Mouse (Mus musculus): ENCODE measurements at regions not wholly inside any gene's neighbourhood (a gene's known extent, or its start where the extent isn't known, plus 50 kb on each side); places are given as distances from the start of the nearest gene placed in this dataset.

DNA sequence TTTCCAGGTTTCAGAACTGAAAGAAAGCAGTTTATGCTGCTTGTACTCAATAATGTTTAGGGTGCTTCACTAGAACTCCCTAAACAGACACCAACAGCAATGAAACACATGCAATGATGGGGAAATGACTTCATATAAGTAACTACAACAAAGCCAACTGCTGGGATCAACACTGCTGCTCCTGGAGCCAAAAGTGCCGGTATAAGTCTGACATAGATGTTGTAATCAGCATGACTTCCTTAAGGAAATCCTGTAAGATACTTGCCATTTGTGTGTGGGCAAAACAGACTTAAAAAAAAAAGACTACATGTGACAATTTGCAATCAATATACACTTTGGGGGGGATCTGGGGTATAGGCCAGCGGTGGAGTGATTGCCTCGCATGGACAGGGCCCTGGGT lies 438.4 kb upstream of the A1bg start:
- Histone ChIP-seq H3K27ac (ENCODE audit: low read length) (peak overlapping the region; percentile 34; the same call in 1 of the 2 replicates), H3K4me1 (ENCODE audit: insufficient read depth, low read length) (no peaks in the 10 kb centered on the region), H3K4me3 (ENCODE audit: low read length) (no peak overlapping the region), H3K9ac (replicated peaks; ENCODE audit: low read length) (no peak overlapping the region), H3K9me3 (ENCODE audit: low read length) (no peaks in the 10 kb centered on the region), H3K27me3 (ENCODE audit: insufficient read depth, low read length) (no peaks in the 10 kb centered on the region), H3K4me2 (replicated peaks; ENCODE audit: low read depth, low read length) (no peak overlapping the region), H3K36me3 (ENCODE audit: insufficient read depth, low read length) (no peaks in the 10 kb centered on the region)
- ATAC-seq (ENCODE audit: low FRiP score, low TSS enrichment), result no peak
- WGBS, result 70% methylated on average over 3 of the region's 3 CpGs

GRCm38 (mm10) chr15:61355344-61355743 lies 432.5 kb upstream of the A1bg start:
- Histone ChIP-seq H3K9ac (replicated peaks; ENCODE audit: low read length) (no peak overlapping the region), H3K4me3 (ENCODE audit: low read length) (no peak overlapping the region), H3K4me1 (ENCODE audit: insufficient read depth, low read length) (no peaks in the 10 kb centered on the region), H3K4me2 (replicated peaks; ENCODE audit: low read depth, low read length) (no peak overlapping the region), H3K9me3 (ENCODE audit: low read length) (no peaks in the 10 kb centered on the region), H3K27me3 (ENCODE audit: insufficient read depth, low read length) (no peaks in the 10 kb centered on the region), H3K36me3 (ENCODE audit: insufficient read depth, low read length) (no peaks in the 10 kb centered on the region), H3K27ac (ENCODE audit: low read length) (no peak overlapping the region)
- no peak for ATAC-seq (ENCODE audit: low FRiP score, low TSS enrichment)

DNA sequence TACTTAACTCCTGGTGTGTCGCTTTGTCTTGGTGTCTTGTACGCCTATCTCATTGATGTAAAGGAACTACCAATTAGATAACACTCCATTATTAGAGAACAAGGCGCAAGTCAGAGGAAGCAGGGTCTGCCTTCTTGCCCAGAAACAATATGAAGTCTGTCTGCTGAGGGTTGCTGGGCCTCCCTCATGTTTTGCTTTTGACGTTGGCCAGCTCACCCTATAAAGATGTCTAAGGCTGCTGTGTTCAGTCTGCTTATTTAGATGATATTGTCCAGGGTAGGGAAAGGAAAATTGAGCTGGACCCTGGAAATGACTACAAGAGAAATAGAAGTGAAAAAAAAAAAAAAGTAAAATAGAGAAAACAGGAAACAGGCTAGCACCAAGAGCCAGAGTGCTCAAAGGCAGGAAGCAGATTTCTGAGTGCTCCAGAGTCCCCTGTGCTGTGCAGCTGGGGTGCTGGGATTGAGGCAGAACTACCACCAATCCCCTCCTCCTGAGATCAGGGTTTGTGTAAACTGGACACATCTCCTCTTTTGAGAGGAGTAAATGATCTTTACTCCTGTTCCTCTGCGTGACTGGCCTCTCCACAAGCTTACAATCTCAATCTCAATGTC lies 429.0 kb upstream of the A1bg start:
- WGBS, result 51% methylated on average over 5 of the region's 5 CpGs
- H3K36me3 ChIP-seq (ENCODE audit: insufficient read depth, low read length), result no peaks in the 10 kb centered on the region
- ATAC-seq (ENCODE audit: low FRiP score, low TSS enrichment), result no peak
- H3K27ac ChIP-seq (ENCODE audit: low read length), result peak overlapping the region; percentile 63
- no peak overlapping the region for H3K4me2 ChIP-seq (replicated peaks; ENCODE audit: low read depth, low read length)
- no peaks in the 10 kb centered on the region for H3K4me1 ChIP-seq (ENCODE audit: insufficient read depth, low read length)
- no peak overlapping the region for H3K4me3 ChIP-seq (ENCODE audit: low read length)
- no peaks in the 10 kb centered on the region for H3K27me3 ChIP-seq (ENCODE audit: insufficient read depth, low read length)
- no peak overlapping the region for H3K9ac ChIP-seq (replicated peaks; ENCODE audit: low read length)
- peaks cover 2% of the 10 kb centered on the region; the same call in 1 of the 2 replicates for H3K9me3 ChIP-seq (ENCODE audit: low read length)

DNA sequence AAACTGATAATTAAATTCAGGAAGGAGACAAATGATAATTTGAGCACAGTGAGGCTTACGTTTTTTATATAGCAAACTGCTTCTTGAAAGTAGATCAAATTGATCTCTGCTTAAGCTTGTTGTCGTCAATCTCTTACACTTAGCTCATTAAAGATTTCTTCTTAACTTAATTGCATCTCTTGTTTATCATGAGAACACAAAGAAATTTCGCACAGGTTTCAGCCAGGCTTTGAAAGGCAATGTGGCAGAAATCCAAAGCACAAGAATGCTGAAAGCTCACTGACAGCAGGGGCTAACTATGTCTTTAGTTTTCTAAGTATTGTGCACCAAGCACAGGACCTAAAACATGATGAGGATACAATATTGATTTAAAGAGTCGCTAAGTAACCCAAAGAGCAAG lies 422.3 kb upstream of the A1bg start:
- peak overlapping the region; percentile 19; the same call in 1 of the 2 replicates for H3K27ac ChIP-seq (ENCODE audit: low read length)
- WGBS, result 51% methylated on average over 4 of the region's 4 CpGs
- H3K9ac ChIP-seq (replicated peaks; ENCODE audit: low read length), result no peak overlapping the region
- H3K4me2 ChIP-seq (replicated peaks; ENCODE audit: low read depth, low read length), result no peak overlapping the region
- no peaks in the 10 kb centered on the region for H3K36me3 ChIP-seq (ENCODE audit: insufficient read depth, low read length)
- no peaks in the 10 kb centered on the region for H3K27me3 ChIP-seq (ENCODE audit: insufficient read depth, low read length)
- no peak overlapping the region for H3K4me3 ChIP-seq (ENCODE audit: low read length)
- no peaks in the 10 kb centered on the region for H3K4me1 ChIP-seq (ENCODE audit: insufficient read depth, low read length)
- no peak for ATAC-seq (ENCODE audit: low FRiP score, low TSS enrichment)
- peaks cover 2% of the 10 kb centered on the region; the same call in 1 of the 2 replicates for H3K9me3 ChIP-seq (ENCODE audit: low read length)

- H3K4me1 ChIP-seq (ENCODE audit: insufficient read depth, low read length), result no peaks in the 10 kb centered on the region
- no peaks in the 10 kb centered on the region for H3K27me3 ChIP-seq (ENCODE audit: insufficient read depth, low read length)
- 0 out of 2 replicates have a peak overlapping the region, but pooled peaks have one; percentile 29 for H3K27ac ChIP-seq (ENCODE audit: low read length)
- WGBS, result 57% methylated on average over 1 of the region's 1 CpGs
- H3K9me3 ChIP-seq (ENCODE audit: low read length), result no peaks in the 10 kb centered on the region
- no peaks in the 10 kb centered on the region for H3K36me3 ChIP-seq (ENCODE audit: insufficient read depth, low read length)
- ATAC-seq (ENCODE audit: low FRiP score, low TSS enrichment), result peak; percentile 19; the same call in 1 of the 2 replicates
- no peak overlapping the region for H3K4me3 ChIP-seq (ENCODE audit: low read length)
- H3K4me2 ChIP-seq (replicated peaks; ENCODE audit: low read depth, low read length), result no peak overlapping the region
- H3K9ac ChIP-seq (replicated peaks; ENCODE audit: low read length), result no peak overlapping the region
Observed at GRCm38 (mm10) chr15:61342618-61343017, 419.8 kb upstream of the A1bg start.

DNA sequence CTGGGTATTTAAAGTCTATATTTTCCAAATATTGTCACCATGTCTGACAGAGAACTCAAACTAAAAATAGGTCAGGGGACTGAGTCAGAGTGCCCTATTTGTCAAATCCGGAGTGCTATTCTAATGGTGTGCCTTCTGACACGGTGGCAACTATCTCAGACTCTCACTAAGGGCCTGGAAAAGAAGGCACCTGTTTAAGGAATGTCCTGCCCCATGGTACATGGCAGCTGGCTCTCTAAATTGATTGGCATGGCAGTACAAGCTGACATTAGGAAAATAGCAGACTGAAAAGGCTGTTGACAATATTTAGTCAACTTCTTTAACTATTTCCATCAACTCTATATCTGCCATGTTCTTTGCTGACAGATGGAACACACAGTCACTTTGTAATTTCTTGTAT lies 405.1 kb upstream of the A1bg start:
- Histone ChIP-seq H3K27me3 (ENCODE audit: insufficient read depth, low read length) (no peaks in the 10 kb centered on the region), H3K9ac (replicated peaks; ENCODE audit: low read length) (no peak overlapping the region), H3K4me2 (replicated peaks; ENCODE audit: low read depth, low read length) (no peak overlapping the region), H3K27ac (ENCODE audit: low read length) (no peak overlapping the region), H3K9me3 (ENCODE audit: low read length) (no peaks in the 10 kb centered on the region), H3K4me1 (ENCODE audit: insufficient read depth, low read length) (no peaks in the 10 kb centered on the region), H3K36me3 (ENCODE audit: insufficient read depth, low read length) (no peaks in the 10 kb centered on the region), H3K4me3 (ENCODE audit: low read length) (no peak overlapping the region)
- no peak for ATAC-seq (ENCODE audit: low FRiP score, low TSS enrichment)
- WGBS, result 64% methylated on average over 2 of the region's 2 CpGs

GRCm38 (mm10) chr15:61322243-61322642 lies 399.4 kb upstream of the A1bg start:
- ATAC-seq (ENCODE audit: low FRiP score, low TSS enrichment), result no peak
- no peak overlapping the region for H3K9ac ChIP-seq (replicated peaks; ENCODE audit: low read length)
- H3K9me3 ChIP-seq (ENCODE audit: low read length), result no peaks in the 10 kb centered on the region
- H3K4me1 ChIP-seq (ENCODE audit: insufficient read depth, low read length), result 0 out of 2 replicates have a peak, but pooled peaks cover 2% of the 10 kb centered on the region
- H3K4me2 ChIP-seq (replicated peaks; ENCODE audit: low read depth, low read length), result no peak overlapping the region
- H3K27me3 ChIP-seq (ENCODE audit: insufficient read depth, low read length), result no peaks in the 10 kb centered on the region
- no peak overlapping the region for H3K4me3 ChIP-seq (ENCODE audit: low read length)
- WGBS, result 93% methylated on average over 7 of the region's 7 CpGs
- H3K27ac ChIP-seq (ENCODE audit: low read length), result no peak overlapping the region
- no peaks in the 10 kb centered on the region for H3K36me3 ChIP-seq (ENCODE audit: insufficient read depth, low read length)

DNA sequence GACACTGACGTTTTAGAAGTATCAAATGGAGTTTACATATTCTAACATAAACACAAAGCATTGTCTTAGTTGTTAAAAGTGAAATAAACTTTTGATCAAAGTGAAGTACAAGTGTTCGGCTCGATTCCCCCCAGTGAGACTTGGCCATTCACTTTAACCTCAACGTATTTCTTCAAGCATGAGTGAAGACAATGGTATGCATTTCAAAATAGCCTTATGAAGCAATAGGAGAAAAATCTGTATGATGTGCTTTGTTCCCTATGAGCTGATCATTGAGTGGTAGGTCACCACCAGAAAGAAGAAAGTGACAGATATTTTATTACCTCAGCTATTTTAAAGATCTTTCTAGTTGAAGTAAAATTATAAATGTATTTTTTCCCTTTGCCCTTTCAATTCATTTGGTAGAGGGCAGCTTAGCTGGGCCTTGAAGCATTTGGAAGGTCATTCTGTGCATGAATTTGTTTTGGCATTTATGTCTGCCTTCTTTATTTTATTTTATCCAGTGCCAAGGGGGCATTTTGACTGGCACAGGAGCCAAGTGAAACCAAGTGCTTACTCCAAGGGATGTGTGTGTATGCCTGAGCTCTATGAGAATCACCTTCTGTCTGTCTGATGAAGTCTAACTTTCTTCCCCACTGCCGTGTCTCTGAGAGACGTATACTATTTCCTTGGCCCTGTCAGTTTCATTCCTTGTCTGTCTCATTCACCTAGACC lies 386.8 kb upstream of the A1bg start:
- H3K4me3 ChIP-seq (ENCODE audit: low read length), result no peak overlapping the region
- H3K36me3 ChIP-seq (ENCODE audit: insufficient read depth, low read length), result no peaks in the 10 kb centered on the region
- no peaks in the 10 kb centered on the region for H3K9me3 ChIP-seq (ENCODE audit: low read length)
- no peak overlapping the region for H3K4me2 ChIP-seq (replicated peaks; ENCODE audit: low read depth, low read length)
- WGBS, result 44% methylated on average over 6 of the region's 6 CpGs
- H3K27ac ChIP-seq (ENCODE audit: low read length), result no peak overlapping the region
- H3K9ac ChIP-seq (replicated peaks; ENCODE audit: low read length), result no peak overlapping the region
- ATAC-seq (ENCODE audit: low FRiP score, low TSS enrichment), result no peak
- H3K27me3 ChIP-seq (ENCODE audit: insufficient read depth, low read length), result no peaks in the 10 kb centered on the region
- H3K4me1 ChIP-seq (ENCODE audit: insufficient read depth, low read length), result no peaks in the 10 kb centered on the region

- WGBS, result 72% methylated on average over 4 of the region's 4 CpGs
- H3K27ac ChIP-seq (ENCODE audit: low read length), result no peak overlapping the region
Observed at GRCm38 (mm10) chr15:61308936-61309335, 386.1 kb upstream of the A1bg start.

DNA sequence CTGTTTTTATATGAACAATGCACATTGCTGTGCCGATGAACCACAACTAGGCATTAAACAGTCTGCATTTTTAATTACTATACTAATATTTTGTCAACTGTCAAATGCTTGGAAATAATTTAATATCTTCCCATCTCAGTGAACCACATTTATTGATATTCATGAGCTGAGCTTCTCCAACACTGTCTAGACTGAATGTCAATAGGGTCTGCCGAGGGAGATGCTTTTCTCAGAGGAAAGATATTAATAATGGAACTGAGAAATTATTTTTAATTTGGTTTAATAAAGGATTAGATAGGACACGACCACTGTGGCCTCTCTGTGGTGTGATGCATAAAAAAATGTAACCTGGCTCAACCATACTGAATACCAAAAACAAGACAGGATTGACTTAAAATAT lies 381.7 kb upstream of the A1bg start:
- ATAC-seq (ENCODE audit: low FRiP score, low TSS enrichment), result no peak
- WGBS, result 74% methylated on average over 3 of the region's 3 CpGs
- Histone ChIP-seq H3K27me3 (ENCODE audit: insufficient read depth, low read length) (no peaks in the 10 kb centered on the region), H3K4me3 (ENCODE audit: low read length) (no peak overlapping the region), H3K9me3 (ENCODE audit: low read length) (no peaks in the 10 kb centered on the region), H3K36me3 (ENCODE audit: insufficient read depth, low read length) (no peaks in the 10 kb centered on the region), H3K4me1 (ENCODE audit: insufficient read depth, low read length) (no peaks in the 10 kb centered on the region), H3K27ac (ENCODE audit: low read length) (no peak overlapping the region), H3K9ac (replicated peaks; ENCODE audit: low read length) (no peak overlapping the region), H3K4me2 (replicated peaks; ENCODE audit: low read depth, low read length) (no peak overlapping the region)

More at GRCm38 (mm10) chr15:61308936-61309335, 386.1 kb upstream of the A1bg start:
- H3K36me3 ChIP-seq (ENCODE audit: insufficient read depth, low read length), result no peaks in the 10 kb centered on the region
- H3K4me1 ChIP-seq (ENCODE audit: insufficient read depth, low read length), result no peaks in the 10 kb centered on the region
- H3K9me3 ChIP-seq (ENCODE audit: low read length), result no peaks in the 10 kb centered on the region
- no peaks in the 10 kb centered on the region for H3K27me3 ChIP-seq (ENCODE audit: insufficient read depth, low read length)
- ATAC-seq (ENCODE audit: low FRiP score, low TSS enrichment), result no peak
- H3K4me2 ChIP-seq (replicated peaks; ENCODE audit: low read depth, low read length), result no peak overlapping the region
- no peak overlapping the region for H3K9ac ChIP-seq (replicated peaks; ENCODE audit: low read length)
- H3K4me3 ChIP-seq (ENCODE audit: low read length), result no peak overlapping the region

All from kidney, embryonic 16.5 days (tissue).